Mouse (Mus musculus): ENCODE measurements around the gene Reps2. TPM values are rescaled to one million over a fixed set of nuclear protein-coding genes. Genes with fewer than 3 reads are reported as not detected.

Reps2 gene
- total RNA-seq, 2 experiments from 2014 or later: 12.2 to 16.8 TPM

GRCm38 (mm10) chrX:162591005-162591801 is 52.2 kb downstream of the Reps2 start:
- ATAC-seq (replicated peaks; ENCODE audit: low FRiP score, low TSS enrichment, poor library complexity, severe bottlenecking): no peak

- no peak for ATAC-seq (replicated peaks; ENCODE audit: low FRiP score, low TSS enrichment, poor library complexity, severe bottlenecking)
These were observed 53.2 kb downstream of the Reps2 start for GRCm38 (mm10) chrX:162590145-162590790.

GRCm38 (mm10) chrX:162589173-162589805 is 54.2 kb downstream of the Reps2 start:
- no peak for ATAC-seq (replicated peaks; ENCODE audit: low FRiP score, low TSS enrichment, poor library complexity, severe bottlenecking)

- ATAC-seq (replicated peaks; ENCODE audit: low FRiP score, low TSS enrichment, poor library complexity, severe bottlenecking): no peak
These were observed 59.1 kb downstream of the Reps2 start for GRCm38 (mm10) chrX:162584349-162584748.

GRCm38 (mm10) chrX:162580521-162580920 is 62.9 kb downstream of the Reps2 start:
- ATAC-seq (replicated peaks; ENCODE audit: low FRiP score, low TSS enrichment, poor library complexity, severe bottlenecking): no peak

- no peak for ATAC-seq (replicated peaks; ENCODE audit: low FRiP score, low TSS enrichment, poor library complexity, severe bottlenecking)
These were observed 75.0 kb downstream of the Reps2 start for GRCm38 (mm10) chrX:162568439-162568838.

- no peak for ATAC-seq (replicated peaks; ENCODE audit: low FRiP score, low TSS enrichment, poor library complexity, severe bottlenecking)
These were observed 77.9 kb downstream of the Reps2 start for GRCm38 (mm10) chrX:162565501-162565900.

- ATAC-seq (replicated peaks; ENCODE audit: low FRiP score, low TSS enrichment, poor library complexity, severe bottlenecking): no peak
These were observed 87.0 kb downstream of the Reps2 start for GRCm38 (mm10) chrX:162556459-162556841.

GRCm38 (mm10) chrX:162555729-162556458 is 87.6 kb downstream of the Reps2 start:
- ATAC-seq (replicated peaks; ENCODE audit: low FRiP score, low TSS enrichment, poor library complexity, severe bottlenecking): no peak

GRCm38 (mm10) chrX:162554513-162554912 is 88.9 kb downstream of the Reps2 start:
- no peak for ATAC-seq (replicated peaks; ENCODE audit: low FRiP score, low TSS enrichment, poor library complexity, severe bottlenecking)

GRCm38 (mm10) chrX:162552383-162552782 is 91.1 kb downstream of the Reps2 start:
- ATAC-seq (replicated peaks; ENCODE audit: low FRiP score, low TSS enrichment, poor library complexity, severe bottlenecking): no peak

- no peak for ATAC-seq (replicated peaks; ENCODE audit: low FRiP score, low TSS enrichment, poor library complexity, severe bottlenecking)
These were observed 98.4 kb downstream of the Reps2 start for GRCm38 (mm10) chrX:162545037-162545436.

- ATAC-seq (replicated peaks; ENCODE audit: low FRiP score, low TSS enrichment, poor library complexity, severe bottlenecking): no peak
These were observed 100.7 kb downstream of the Reps2 start for GRCm38 (mm10) chrX:162542576-162543227.

GRCm38 (mm10) chrX:162541961-162542360 is 101.5 kb downstream of the Reps2 start:
- ATAC-seq (replicated peaks; ENCODE audit: low FRiP score, low TSS enrichment, poor library complexity, severe bottlenecking): no peak

GRCm38 (mm10) chrX:162531016-162531415 is 112.4 kb downstream of the Reps2 start:
- no peak for ATAC-seq (replicated peaks; ENCODE audit: low FRiP score, low TSS enrichment, poor library complexity, severe bottlenecking)

- ATAC-seq (replicated peaks; ENCODE audit: low FRiP score, low TSS enrichment, poor library complexity, severe bottlenecking): peak; percentile 84
These were observed 116.2 kb downstream of the Reps2 start for GRCm38 (mm10) chrX:162527240-162527639.

GRCm38 (mm10) chrX:162521831-162522514 is 121.5 kb downstream of the Reps2 start:
- ATAC-seq (replicated peaks; ENCODE audit: low FRiP score, low TSS enrichment, poor library complexity, severe bottlenecking): no peak

- no peak for ATAC-seq (replicated peaks; ENCODE audit: low FRiP score, low TSS enrichment, poor library complexity, severe bottlenecking)
These were observed 122.3 kb downstream of the Reps2 start for GRCm38 (mm10) chrX:162521197-162521596.

- peak; percentile 98 for ATAC-seq (replicated peaks; ENCODE audit: low FRiP score, low TSS enrichment, poor library complexity, severe bottlenecking)
These were observed 123.1 kb downstream of the Reps2 start for GRCm38 (mm10) chrX:162520374-162520773.
